Mouse (Mus musculus): Measurements from ENCODE around the gene Zbed4.
"Not testable (repeated sequence)": the region's sequence is repeated elsewhere in the genome, so short reads cannot be mapped to it uniquely, and the experiment has no call there.

Zbed4 gene

DNA sequence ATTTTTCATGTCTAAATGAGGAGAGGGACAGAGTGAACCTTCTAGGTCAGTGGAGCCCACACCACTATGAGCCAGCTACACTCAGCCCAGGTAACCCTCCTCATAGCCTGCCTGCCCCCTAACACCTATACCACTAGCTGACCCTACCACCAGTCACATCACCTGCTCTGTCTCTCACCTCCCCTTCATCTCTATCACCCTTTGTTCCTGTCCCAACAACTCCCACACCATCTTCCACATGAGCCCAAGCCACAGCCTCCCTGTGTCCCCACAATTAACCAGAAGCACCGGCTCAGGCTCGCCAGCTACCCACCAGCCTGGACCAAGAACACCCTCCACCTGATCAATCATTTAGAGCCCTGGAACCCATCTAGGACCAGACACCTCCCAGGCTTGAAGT, 58.9 kb downstream of the Zbed4 start:
- no peak for DNase-seq (ENCODE audit: low spot score)

DNA sequence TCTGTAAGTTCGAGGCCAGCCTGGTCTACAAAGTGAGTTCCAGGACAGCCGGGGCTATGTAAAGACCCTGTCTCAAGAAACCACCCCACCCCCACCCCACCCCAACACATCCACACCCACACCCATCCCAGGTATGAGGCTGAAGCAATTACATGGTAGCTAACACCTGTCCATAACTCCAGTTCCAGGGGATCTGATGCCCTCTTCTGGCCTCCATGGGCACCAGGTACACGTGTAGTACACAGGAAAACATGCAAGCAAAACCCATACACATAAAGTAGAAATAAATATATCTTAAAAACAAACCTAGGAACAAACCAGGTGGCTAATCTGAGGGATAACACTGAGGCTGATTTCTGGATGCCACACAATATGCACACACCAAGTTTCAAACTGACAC, 61.8 kb downstream of the Zbed4 start:
- no peak for DNase-seq (ENCODE audit: low spot score)

DNA sequence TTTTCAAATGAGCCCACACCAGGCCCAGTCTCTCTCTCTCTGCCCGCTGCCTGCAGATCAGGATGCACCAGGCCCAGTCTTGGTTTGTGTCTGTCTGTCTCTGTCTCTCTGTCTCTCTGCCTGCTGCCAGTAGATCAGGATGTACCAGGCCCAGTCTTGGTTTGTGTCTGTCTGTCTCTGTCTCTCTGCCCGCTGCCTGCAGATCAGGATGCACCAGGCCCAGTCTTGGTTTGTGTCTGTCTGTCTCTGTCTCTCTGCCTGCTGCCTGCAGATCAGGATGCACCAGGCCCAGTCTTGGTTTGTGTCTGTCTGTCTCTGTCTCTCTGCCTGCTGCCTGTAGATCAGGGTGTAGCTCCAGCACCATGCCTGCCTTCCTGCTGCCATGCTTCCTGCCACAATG, 62.4 kb downstream of the Zbed4 start:
- DNase-seq (ENCODE audit: low spot score): not testable (repeated sequence)

DNA sequence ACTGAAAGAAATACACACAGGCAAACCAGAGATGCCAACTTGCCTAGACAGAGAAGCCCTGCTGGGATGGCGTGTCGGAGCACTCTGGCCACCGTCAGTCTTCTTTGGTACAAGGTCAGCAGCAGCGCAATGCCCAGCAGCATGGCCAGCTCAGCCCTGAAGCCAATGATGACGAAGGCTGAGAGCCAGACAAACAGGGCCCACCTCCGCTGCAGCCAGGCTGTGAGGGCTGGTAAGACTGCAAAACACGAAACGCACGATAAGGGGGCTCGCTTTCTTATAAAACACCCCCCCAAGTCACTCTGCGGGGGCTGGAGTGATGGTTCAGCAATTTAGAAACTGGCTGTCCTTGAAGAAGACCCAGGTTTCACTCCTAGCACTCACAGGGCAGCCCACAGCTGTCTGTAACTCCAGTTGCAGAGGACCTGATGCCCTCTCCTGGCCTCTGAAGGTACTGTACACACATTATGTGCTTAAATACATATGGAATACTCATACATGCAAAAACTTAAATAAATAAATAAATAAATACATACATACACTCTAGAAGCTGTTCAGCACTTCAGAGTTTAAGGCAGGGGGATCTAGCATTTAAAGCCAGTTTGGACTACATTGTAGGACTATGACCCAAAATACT, 63.1 kb downstream of the Zbed4 start:
- no peak for DNase-seq (ENCODE audit: low spot score)

DNA sequence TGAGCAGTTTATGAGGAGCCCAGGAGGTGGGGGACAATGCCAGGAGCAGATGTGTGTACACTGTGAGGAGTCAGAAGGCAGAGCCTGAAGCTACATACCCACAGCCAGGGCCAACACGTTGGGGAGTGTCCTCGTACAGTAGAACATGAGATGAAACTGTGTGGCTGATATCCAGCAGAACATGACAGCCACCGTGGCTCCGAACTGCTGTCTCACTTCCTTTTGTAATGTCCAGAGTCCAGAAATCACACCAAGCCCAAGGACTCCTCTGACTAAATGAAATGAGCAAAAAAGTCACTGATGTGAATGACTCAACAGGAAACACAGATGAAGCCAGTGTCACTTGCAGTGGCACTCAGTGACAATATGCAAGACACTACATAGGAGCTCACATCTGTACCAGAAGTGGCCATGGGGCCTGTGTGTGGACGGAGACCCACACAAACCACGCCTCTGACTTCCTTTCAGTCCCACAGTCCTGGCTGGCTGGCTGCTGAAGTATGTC, 63.8 kb downstream of the Zbed4 start:
- no peak for DNase-seq (ENCODE audit: low spot score)

DNA sequence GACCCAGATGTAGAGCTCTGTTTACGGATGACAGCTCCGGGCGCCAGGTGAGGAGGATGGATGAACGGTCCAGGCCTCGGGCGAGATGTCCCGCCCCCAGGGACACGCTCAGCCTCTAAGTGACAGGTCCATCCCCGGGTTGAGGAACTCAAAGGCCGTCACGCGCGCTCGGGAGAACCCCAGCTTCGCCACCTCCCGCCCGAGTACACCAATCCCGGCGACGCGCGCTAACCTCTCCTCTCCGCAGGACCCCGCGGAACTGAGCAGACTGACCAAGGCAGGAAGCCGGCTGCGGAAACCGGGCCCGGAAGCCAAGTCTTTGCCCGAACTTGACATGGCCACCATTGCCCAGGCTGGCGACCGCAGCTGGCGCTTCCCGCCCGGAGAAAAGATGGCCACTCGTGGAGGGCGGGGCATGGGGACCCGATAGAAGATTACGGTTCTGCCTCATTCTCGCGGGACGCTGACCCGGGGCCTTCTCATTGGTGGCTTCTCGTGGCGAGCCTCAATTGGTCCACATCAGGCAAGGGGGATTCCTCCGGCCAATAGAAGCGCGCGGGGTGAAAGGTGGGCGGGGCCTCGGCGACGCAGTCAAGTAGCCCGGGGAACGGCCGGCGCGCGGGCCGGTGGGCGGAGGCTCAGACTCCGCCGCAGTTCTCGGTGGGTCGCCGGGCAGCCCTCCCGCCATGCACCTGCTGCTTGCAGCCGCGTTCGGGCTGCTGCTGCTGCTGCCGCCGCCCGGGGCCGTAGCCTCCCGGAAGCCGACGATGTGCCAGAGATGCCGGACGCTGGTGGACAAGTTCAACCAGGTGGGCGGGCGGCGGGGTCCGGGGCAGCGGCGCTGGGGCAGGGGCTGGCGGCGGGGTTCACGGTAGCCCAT, 67.8 kb downstream of the Zbed4 start, which contains the start of the genes Alg12 and Creld2:
Gene Alg12 (minus strand): TSS at position 293 of the 880 bp plus-strand sequence.
Gene Creld2 (plus strand): TSS at position 621 of the 880 bp plus-strand sequence.
- peak; percentile 100 for DNase-seq (ENCODE audit: low spot score)

DNA sequence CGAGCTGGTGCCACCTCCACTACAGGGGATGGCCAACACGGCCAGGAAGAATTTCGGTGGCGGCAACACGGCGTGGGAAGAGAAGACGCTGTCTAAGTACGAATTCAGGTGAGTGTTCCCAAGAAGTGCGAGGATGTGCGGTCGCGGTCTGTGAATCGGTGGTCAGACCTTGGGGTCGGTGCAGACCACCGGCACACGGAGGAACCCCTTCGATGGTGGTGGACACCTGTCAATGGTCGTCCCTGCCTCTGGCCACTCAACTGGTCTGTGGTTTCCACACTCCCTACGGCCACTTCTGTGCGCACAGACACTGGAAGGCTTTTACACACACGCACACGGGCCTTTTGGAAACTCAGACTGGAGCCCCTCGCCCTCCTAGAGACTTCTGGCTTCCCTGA, 68.4 kb downstream of the Zbed4 start:
- DNase-seq (ENCODE audit: low spot score): no peak

DNA sequence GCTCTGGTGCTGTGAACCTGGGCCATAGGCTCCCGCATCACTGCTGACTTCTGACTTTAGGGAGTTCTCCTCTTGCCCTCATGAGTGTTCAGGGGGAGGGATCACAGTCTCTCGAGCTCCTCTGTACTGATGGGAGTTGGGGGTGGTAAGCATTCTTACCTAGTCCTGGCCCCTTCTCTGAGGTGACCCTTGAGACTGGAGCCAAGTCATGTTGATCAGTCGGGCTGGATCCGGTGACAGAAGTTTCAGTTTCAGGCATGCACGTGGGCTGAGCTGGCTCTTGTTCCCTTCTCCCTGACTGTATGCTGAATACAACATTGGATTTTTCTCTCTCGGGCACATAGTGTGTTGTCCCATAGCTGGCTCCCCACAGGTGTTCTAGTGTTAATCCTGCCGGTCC, 69.9 kb downstream of the Zbed4 start:
- DNase-seq (ENCODE audit: low spot score): no peak

DNA sequence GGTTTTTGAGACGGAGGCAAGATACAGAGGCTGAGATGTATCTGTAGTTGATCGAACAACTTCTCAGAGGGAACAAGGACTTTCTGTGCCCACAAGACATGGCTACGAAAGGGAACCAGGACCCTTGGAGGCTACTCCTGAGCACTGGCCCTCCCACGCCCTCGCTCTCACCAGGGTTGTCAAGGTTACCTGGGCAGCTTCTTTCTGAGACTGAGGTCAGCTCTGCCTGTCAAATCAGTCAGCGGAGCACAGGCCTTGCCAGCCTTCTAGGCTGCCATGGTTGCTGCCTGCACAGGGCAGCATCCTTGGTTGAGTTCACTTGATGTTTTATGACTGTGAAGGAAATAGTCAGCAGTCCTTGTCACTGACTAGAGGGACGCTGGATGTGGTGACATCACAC, 71.1 kb downstream of the Zbed4 start:
- DNase-seq (ENCODE audit: low spot score): no peak

DNA sequence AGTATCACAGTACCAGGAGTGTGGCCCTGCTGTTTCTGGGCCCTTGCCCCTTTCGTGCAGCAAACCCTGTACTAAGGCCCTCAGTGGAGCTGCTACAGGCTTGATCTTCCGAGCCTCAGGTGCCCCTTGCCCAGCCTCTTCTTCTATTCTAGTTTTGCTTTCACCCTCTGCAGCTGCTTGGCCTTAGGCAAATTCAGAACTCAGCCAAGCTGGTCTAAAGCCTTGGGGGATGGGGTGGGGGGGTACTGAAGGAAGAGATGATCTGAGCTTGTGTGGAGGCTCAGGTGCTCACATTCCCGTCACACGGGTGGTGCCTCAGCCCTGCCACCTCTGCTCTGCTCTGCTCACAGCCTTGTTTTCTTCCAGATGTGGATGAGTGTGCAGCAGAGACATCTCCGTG, 71.9 kb downstream of the Zbed4 start:
- no peak for DNase-seq (ENCODE audit: low spot score)

DNA sequence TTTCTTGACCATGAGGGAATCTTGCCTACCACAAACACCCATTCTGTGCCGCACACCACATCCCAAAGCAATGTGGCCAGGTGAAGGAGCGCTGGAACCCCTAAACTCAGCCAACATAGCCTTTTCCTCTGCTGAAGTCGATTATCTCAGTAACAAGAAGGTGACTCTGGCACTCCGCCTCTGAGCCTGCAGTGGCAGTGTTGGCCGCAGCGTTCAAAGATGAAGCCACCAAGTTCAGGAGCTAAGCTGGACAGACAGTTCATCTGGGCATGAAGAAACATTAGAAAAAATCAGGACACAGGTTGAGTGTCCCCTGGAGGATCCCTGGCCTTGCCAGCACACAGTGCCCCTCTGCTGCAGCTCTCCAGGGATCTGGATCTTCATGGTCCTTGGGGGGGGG, 76.0 kb downstream of the Zbed4 start:
- no peak for DNase-seq (ENCODE audit: low spot score)

DNA sequence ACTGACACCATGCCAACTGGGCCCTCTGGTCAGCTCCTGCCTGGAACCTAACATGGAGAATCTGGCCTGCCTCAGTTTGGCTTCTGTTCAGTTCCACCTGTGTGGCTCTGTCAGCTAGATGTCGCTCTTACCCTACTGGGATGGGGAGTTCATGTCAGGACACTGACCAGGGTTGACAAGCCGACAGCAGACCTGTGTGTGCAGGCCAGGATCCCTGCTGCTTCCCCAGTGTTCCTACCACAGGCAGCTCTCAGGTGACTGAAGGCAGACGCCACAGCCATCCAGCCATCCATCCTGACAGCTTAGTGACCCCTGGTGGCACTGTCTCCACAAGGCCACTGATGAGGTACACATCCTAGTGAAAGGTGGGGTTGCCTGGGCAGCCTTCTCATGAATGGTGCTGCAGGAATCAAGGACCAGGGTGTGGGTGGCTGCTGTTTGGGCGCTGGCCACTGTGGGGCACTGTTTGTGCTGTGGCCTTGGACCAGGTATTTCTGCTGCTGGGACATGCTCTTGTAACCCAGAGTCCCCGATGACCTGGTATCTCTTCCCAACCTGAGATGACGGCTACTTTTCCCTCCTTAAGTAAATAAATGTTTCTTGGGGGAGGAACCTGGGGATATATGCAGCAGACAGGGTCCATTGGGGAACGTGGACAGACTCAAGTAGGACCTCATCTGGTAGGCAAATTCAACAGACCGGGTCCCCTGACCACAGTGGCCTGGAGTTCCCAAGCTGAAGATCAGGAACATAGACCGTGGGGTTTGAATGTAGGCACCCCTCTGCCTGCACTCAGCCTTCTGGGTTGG, 76.7 kb downstream of the Zbed4 start:
- DNase-seq (ENCODE audit: low spot score): no peak

DNA sequence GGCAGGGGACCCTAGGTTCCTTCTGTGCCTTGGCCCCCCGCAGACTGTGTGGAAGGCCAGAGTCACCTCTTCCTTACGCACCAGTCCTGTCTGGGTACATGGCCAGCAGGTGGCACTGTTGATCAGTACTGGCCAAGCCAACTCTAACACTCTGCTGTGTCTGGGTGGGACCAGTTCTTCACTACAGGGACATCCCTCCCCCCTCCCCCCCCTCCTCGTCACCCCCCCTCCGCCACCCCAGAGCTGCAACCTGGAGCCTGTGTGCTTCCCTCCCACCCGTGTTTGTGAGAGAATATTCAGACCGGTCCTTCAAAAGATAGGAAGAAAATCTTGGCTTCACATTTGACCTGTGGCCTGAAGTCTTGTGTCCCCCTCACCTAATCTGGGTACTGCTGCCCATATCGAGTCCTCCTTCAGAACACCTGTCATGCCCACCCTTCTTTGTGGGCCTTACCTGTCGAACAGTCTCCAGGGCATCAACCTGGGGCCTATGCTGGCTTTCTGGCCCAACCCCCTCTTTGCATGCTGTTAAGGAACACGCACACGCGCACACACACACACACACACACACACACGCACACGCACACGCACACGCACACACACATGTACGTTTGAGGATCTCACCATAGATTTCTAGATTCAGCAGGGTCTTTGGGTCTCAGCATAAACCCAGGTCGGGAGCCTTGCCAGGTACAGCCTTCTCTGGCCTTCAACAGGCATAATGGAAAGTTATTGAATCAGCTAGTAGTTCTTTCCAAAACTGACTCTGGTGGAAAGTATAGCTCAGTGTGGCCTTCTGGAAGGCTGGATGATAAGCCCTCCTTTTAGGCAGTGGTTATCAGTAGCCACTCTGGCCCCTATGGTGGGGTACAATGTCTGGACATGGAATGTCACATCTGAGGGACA, 77.6 kb downstream of the Zbed4 start:
- DNase-seq (ENCODE audit: low spot score): peak; percentile 56

DNA sequence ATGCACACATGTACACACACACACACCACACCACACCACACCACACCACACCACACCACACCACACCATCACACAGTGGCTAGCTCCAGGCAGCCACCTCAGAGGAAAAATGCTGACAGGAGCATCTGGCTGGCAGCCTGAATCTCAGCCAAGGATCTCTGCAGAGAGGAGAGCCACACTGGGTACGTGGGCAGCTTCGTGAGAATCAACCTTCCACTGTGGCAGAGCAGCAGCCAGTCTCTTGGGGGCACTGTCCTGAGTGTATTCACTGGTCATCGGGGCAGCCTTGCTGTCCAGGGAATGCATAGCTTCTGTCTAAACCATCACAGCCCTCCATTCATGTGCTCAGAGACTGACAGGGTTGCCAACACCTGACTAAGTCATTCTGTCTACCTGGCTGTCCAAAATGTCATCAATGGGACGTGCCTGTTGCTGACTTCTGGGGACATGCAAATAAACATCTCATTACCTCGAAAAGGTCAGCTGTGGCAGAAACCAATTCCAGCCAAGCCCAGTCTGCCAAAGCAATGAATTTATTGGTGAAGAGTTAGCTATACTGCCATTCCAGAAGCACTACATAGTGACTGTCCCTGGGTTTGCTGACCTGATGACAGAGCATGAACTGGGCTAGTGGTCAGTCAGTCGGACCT, 78.5 kb downstream of the Zbed4 start:
- no peak for DNase-seq (ENCODE audit: low spot score)

DNA sequence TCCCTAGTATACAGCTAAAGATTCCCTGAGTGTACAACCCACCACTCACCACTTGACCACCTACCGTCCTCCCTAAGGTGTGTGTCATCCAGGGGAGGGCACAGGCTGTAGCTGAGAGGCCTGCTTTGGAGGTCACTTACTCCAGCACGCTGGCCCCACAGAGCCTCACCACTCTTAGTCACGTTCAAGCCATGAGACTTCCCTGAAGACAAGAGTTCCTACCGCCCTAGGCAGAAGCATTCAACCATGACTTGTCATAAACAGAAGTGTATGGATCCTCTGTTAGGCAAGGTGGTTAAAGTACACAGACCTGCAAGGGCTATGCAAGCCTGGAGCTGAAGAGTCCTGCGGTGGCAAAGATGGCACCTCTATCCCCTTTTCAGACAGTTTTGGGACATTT, 79.2 kb downstream of the Zbed4 start:
- DNase-seq (ENCODE audit: low spot score): no peak

DNA sequence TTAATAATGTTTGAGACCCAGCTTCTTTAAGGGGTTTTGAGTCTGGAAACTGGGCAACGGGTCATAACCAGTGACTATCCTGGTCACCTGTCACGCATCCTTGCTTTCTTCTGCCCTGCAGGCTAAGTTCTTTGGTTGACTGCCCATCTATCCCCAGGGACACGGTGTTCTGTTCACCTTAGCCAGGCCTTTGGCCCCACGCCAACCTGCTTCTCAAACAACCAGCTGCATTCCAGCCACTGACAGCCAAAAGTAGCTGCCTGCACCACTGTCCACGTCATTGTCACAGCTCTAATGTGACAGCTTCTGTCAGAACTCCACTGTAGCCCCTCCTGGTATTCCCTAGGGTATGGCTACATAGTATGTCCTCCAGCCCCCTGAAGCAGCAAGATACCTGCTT, 80.0 kb downstream of the Zbed4 start:
- DNase-seq (ENCODE audit: low spot score): no peak

DNA sequence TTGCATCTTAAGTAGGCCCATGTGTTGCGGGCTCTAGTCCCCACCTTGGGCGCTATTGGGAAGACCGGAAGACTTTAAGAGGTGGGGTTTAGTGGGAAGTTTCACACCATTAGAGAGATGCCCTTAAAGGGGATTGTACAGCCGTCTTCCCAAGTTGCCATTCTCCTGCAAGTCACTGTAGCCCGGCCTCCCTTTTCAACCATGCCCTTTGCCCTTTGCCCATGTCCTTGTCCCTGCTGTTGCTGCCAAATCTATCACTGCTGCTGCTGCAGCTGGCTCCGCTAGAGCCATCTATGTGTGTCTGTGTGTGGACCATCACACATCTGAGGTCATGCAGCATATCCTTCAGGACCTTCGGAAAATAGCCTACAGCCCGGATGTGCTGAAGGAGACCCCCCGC, 81.1 kb downstream of the Zbed4 start:
- DNase-seq (ENCODE audit: low spot score): no peak

Measured in ovary, adult 18-20 months (tissue).